Mouse (Mus musculus) brain, embryonic 14.5 days (tissue): ENCODE measurements around the gene Hist2h2bb.

Experiments
- CTCF ChIP-seq: fragments of 200-500 bp; IDR thresholded peaks from 2 replicates; pipeline ENCODE4 v1.5.1; 2012; ENCODE audit warnings: inconsistent platforms, mild to moderate bottlenecking, moderate library complexity, borderline replicate concordance; ENCODE audit not compliant: insufficient read depth, insufficient read length; ENCODE audit errors: extremely low read depth
- POLR2A ChIP-seq: fragments of 200-500 bp; IDR thresholded peaks from 2 replicates; pipeline ENCODE4 v1.6.1; 2012; ENCODE audit warnings: mild to moderate bottlenecking, inconsistent platforms, borderline replicate concordance; ENCODE audit not compliant: poor library complexity, insufficient read depth, insufficient read length, severe bottlenecking; ENCODE audit errors: extremely low read depth

DNA sequence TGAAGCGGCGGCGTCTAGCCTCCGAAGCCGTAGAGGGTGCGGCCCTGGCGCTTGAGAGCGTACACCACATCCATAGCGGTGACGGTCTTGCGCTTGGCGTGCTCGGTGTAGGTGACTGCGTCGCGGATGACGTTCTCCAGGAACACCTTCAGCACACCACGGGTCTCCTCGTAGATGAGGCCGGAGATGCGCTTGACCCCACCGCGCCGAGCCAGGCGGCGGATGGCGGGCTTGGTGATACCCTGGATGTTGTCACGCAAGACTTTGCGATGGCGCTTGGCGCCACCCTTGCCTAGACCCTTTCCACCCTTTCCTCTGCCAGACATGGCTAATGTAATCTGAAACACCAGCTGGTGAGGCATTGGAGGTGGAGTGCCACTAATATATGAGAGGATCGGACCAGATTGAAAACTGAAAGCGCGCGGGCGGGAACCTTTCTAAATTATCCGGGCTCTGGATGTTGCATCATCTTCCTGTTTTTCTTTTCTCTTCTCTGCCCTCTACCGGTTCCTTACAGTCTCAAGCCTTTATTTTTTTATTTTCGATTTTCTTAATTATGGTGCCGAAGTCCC is 6.5 kb upstream of the Hist2h2bb start, which contains the start of gene Hist2h4:
- TF ChIP-seq POLR2A = peak; percentile 82; the same call in 1 of the 2 replicates
- peak; percentile 40; the same call in 1 of the 2 replicates for TF ChIP-seq CTCF
